Mouse (Mus musculus) brain, embryonic 18.5 days (tissue): ENCODE measurements at regions not wholly inside any gene's neighbourhood (a gene's known extent, or its start where the extent isn't known, plus 50 kb on each side); places are given as distances from the start of the nearest gene placed in this dataset.

Source experiments
- DNase-seq: peaks from one replicate; pipeline ENCODE4 v3.0.0-alpha.2; 2012; ENCODE audit warnings: low read depth, low spot score

DNA sequence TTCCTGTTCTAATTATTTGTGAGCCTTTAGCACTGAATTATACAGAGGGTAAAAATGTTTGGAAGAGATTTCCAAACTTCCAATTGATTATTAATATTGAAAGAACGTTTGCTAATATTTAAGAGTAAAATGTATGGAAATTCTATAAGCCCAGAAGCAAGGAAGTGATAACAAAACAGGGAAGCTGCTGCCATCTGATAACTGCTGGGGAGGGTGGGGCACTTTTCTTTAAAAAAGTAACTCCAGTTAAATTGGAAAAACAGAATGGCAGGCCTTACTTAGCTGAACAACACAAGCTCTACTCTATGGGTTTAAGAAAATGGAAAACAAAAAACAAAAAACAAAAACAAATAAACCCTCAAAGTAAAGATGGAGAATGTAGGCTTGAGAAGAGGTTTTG, 1327.7 kb downstream of the Hace1 start:
- DNase-seq = no peak

DNA sequence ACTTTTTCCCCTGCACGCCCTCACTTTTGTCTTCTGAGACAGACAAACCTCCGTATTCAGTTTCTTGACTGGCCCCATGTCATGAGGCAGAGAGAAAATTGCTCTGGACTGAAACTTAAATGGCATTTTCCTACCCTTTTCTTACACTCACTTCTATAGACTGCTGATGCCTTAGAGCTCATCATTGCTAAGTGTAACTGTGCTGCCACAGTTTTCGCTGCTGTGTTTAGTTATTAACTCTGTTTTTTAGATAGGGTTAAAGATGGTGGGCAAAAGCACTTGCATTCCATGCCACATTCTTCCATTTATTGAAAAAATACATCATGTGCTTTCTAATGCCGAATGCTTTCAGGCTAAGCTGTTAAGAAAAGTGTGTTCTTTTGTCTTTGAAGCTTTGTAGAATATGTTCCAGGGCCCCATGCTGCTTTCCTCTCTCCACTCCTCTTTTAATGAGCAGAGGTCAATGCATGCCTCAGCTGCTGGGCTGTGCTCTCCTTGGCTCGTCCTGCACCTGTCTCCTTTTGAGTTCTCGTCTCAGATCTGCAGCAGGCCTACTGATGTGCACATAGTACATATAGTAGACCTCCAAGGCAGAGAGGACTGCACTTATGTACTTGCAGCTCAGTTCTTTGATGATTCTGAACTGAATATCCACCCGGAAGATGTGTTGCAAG, 1345.0 kb downstream of the Hace1 start:
- DNase-seq = no peak

- no peak for DNase-seq
These were observed 1356.7 kb downstream of the Hace1 start for GRCm38 (mm10) chr10:46934311-46934710.

- DNase-seq = no peak
These were observed 1358.8 kb downstream of the Hace1 start for GRCm38 (mm10) chr10:46936248-46936970.

- DNase-seq = no peak
These were observed 1361.7 kb downstream of the Hace1 start for GRCm38 (mm10) chr10:46939338-46939737.

DNA sequence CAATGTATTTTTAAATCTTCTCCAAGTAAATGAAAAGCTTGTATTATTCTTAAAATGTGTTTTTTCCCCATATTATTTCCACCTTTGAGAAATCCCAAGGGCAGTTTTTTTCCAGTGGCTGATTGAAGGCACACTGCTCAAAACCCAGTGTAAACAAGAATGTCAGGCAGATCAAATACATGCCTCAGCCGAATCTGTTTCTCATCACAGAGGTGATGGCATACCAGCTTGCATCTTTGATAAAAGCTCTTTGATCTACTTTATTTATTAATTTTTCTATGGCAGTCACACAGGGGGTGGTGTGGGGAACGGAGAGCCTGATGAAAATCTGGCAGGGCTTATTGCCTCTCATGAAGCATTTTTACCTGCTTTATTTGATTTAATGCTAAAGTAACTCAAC, 1362.2 kb downstream of the Hace1 start:
- DNase-seq = no peak

GRCm38 (mm10) chr10:46952940-46953339, 1375.3 kb downstream of the Hace1 start:
- no peak for DNase-seq

DNA sequence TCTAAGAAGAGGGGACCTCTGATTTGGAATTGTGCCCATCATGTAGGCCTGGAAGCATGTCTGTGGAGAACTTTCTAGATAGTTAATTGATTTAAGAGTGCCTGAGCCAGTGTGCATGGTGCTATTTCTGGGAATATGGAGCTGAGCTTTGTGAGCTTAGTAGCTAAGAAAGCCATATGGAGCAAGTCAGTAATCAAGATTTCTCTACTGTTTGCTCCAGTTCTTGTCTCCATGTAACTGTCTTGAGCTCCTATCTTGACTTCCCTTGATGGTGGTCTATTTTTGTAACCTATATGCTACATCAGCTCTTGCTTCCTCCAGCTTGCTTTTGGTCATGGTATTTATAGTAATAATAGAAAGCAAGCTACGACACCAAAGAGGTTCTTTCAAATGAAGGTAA, 1377.1 kb downstream of the Hace1 start:
- no peak for DNase-seq

DNA sequence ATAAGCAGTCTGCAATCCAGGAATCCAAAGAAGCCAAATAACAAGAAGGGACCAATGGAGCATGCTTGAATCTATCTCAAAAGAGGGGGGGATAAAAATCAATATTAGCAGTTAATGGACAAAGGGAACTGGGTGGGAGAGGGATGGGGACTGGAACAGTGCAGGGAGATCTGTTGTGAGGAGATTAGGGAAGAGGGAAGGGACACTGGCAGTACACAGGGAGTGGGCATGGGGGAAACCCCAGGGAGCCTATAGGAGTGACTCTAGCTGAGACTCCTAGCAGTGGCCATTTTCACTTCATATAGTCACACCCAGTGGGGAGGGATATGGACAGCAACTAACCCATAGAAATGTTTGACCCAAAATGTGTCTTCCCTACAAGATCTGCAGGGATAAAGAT, 1402.8 kb downstream of the Hace1 start:
- DNase-seq = no peak

DNA sequence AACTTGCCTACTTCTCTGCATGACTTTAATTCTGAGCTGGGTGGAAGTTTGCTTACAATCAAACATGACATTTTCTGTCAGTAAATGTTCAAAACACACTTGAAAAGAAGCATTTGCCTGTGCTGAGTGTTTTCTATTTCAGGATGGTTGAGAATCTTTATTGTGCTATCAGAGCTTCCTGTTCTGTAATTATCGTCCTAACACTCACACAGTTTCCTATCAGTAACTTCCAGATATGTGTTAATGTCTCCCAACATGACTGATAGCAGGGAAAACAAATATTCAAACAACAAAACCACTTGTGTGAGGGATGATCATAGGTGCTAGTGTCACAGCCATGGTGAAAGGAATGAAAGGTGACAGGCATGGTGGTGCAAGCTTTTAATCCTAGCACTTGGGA, 1422.1 kb downstream of the Hace1 start:
- DNase-seq = no peak

GRCm38 (mm10) chr10:47028765-47029164, 1451.1 kb downstream of the Hace1 start:
- DNase-seq = no peak

DNA sequence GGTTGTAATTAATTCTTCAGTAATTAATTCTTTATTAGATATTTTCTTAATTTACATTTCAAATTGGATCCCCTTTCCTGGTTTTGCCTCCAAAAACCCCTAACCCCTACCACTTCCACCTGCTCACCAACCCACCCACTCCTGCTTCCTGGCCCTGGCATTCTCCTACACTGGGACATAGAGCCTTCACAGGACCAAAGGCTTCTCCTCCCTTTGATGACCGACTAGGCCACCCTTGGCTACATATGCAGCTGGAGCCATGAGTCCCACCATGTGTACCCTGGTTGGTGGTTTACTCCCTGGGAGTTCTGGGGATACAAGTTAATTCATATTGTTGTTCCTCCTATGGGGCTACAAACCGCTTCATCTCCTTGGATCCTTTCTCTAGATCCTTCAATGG, 1477.0 kb downstream of the Hace1 start:
- DNase-seq = no peak

- DNase-seq = peak; percentile 22
These were observed 1524.9 kb downstream of the Hace1 start for GRCm38 (mm10) chr10:47102551-47102950.
